Mouse (Mus musculus) CD8-positive naive resting alpha-beta T cell, adult 2 months (primary cell): Measurements from ENCODE around the gene Ctrb1.

Experiments
- DNase-seq, 2 experiments: peaks; one replicate each; pipeline ENCODE4 v3.0.0; 2022; ENCODE audit warnings: low read depth in 2 of 2, low spot score in 2 of 2

Ctrb1 gene

GRCm38 (mm10) chr8:111717488-111717792, 26.6 kb upstream of the Ctrb1 start:
- no peak for DNase-seq

GRCm38 (mm10) chr8:111716603-111717487, 26.0 kb upstream of the Ctrb1 start:
- no peak for DNase-seq

GRCm38 (mm10) chr8:111715514-111715913, 24.7 kb upstream of the Ctrb1 start:
- no peak for DNase-seq

GRCm38 (mm10) chr8:111714295-111714694, 23.5 kb upstream of the Ctrb1 start:
- no peak for DNase-seq

- DNase-seq = no peak
These were observed 23.0 kb upstream of the Ctrb1 start for GRCm38 (mm10) chr8:111713817-111714216.

- DNase-seq = no peak
These were observed 22.5 kb upstream of the Ctrb1 start for GRCm38 (mm10) chr8:111713291-111713690.

- peak; percentile 30 to 45 for DNase-seq
These were observed 21.8 kb upstream of the Ctrb1 start for GRCm38 (mm10) chr8:111712588-111712987.

GRCm38 (mm10) chr8:111712135-111712534, 21.3 kb upstream of the Ctrb1 start:
- DNase-seq = no peak

- DNase-seq = no peak
These were observed 20.1 kb upstream of the Ctrb1 start for GRCm38 (mm10) chr8:111710777-111711485.

GRCm38 (mm10) chr8:111709223-111709622, 18.4 kb upstream of the Ctrb1 start:
- DNase-seq = no peak

GRCm38 (mm10) chr8:111708265-111708664, 17.5 kb upstream of the Ctrb1 start:
- no peak for DNase-seq

- DNase-seq = no peak
These were observed 14.9 kb upstream of the Ctrb1 start for GRCm38 (mm10) chr8:111705699-111706098.

- no peak for DNase-seq
These were observed 14.4 kb upstream of the Ctrb1 start for GRCm38 (mm10) chr8:111705222-111705621.

GRCm38 (mm10) chr8:111704585-111704984, 13.8 kb upstream of the Ctrb1 start:
- DNase-seq = no peak

GRCm38 (mm10) chr8:111701380-111701779, 10.6 kb upstream of the Ctrb1 start:
- no peak for DNase-seq

GRCm38 (mm10) chr8:111700740-111701139, 9.9 kb upstream of the Ctrb1 start:
- DNase-seq = no peak

- no peak for DNase-seq
These were observed 9.4 kb upstream of the Ctrb1 start for GRCm38 (mm10) chr8:111700201-111700600.

- no peak for DNase-seq
These were observed 8.2 kb upstream of the Ctrb1 start for GRCm38 (mm10) chr8:111699035-111699434.

- DNase-seq = no peak
These were observed 6.8 kb upstream of the Ctrb1 start for GRCm38 (mm10) chr8:111697655-111698054.

- DNase-seq = no peak
These were observed 4.6 kb upstream of the Ctrb1 start for GRCm38 (mm10) chr8:111695441-111695840.

- DNase-seq = no peak
These were observed 2.5 kb upstream of the Ctrb1 start for GRCm38 (mm10) chr8:111693261-111693741.

- DNase-seq = no peak
These were observed 3.9 kb downstream of the Ctrb1 start for GRCm38 (mm10) chr8:111686881-111687280.
